Mouse (Mus musculus): Measurements from ENCODE around the gene Wasf2. TPM values are rescaled to one million over a fixed set of nuclear protein-coding genes. Genes with fewer than 3 reads are reported as not detected.

Gene Wasf2
- total and polyA plus RNA-seq, 3 experiments = 14.9 to 59.5 (median 21.7) TPM

- DNase-seq (ENCODE audit: extremely low read depth) = peak; percentile 44
- Histone ChIP-seq H3K4me1 (ENCODE audit: control insufficient read depth in 1 of 2, insufficient read depth in 2 of 2) (peaks cover 8 to 47% of the 10 kb centered on the region in 2 experiments), H3K9me3 (replicated peaks; ENCODE audit: low read length) (peaks cover 6% of the 10 kb centered on the region), H3K79me2 (replicated peaks; ENCODE audit: control insufficient read depth, extremely low read depth, insufficient read depth, poor library complexity, severe bottlenecking) (peaks cover 47% of the 10 kb centered on the region), H3K27ac (ENCODE audit: insufficient read depth, low read depth) (peak overlapping the region; percentile 93), H3K27me3 (replicated peaks) (no peaks in the 10 kb centered on the region), H3K4me2 (ENCODE audit: insufficient read depth, low read depth, poor library complexity, severe bottlenecking) (peak overlapping the region; percentile 60; the same call in 1 of the 2 replicates), H3K4me3 (replicated peaks in 1 of 3; ENCODE audit: low read depth in 2 of 3, low read length in 2 of 3, poor library complexity in 1 of 3) (no peak overlapping the region), H3K9ac (ENCODE audit: insufficient read depth, low read depth) (no peak overlapping the region), H3K36me3 (replicated peaks in 1 of 2; ENCODE audit: control insufficient read depth in 1 of 2, insufficient read depth in 1 of 2, low read length in 1 of 2) (peaks cover 3 to 46% of the 10 kb centered on the region in 2 experiments)
- TF ChIP-seq NRF1 (IDR thresholded peaks at IDR 0.05; ENCODE audit: low read depth, low read length) (no peak), POLR2A (IDR thresholded peaks at IDR 0.05; ENCODE audit: low read depth, low read length) (no peak), BHLHE40 (IDR thresholded peaks at IDR 0.05; ENCODE audit: low read depth, low read length) (peak; percentile 35; the same call in 1 of the 2 replicates), ETS1 (conservative IDR thresholded peaks at IDR 0.05; ENCODE audit: low read depth, low read length) (0 out of 2 replicates have a peak, but pooled peaks have one; percentile 6), NELFE (IDR thresholded peaks at IDR 0.05; ENCODE audit: low read depth, low read length) (no peak), CHD2 (IDR thresholded peaks at IDR 0.05; ENCODE audit: low read length) (no peak), EP300 (IDR thresholded peaks at IDR 0.05; ENCODE audit: low read length) (peak; percentile 18; the same call in 1 of the 2 replicates), PAX5 (IDR thresholded peaks at IDR 0.05; ENCODE audit: low read length) (no peak), CTCF (conservative IDR thresholded peaks at IDR 0.05 in 1 of 2, IDR thresholded peaks at IDR 0.05 in 1 of 2; ENCODE audit: low read depth in 2 of 2, low read length in 2 of 2) (no peak), HCFC1 (IDR thresholded peaks at IDR 0.05; ENCODE audit: low read depth, low read length) (no peak), TCF12 (IDR thresholded peaks at IDR 0.05; ENCODE audit: low read depth, low read length) (no peak)
- dilution Hi-C loops (cut with MboI; ENCODE audit: extremely low pct_ligation_motif_present, extremely low pct_unique_long_range_greater_than_20kb, low sequenced_read_pairs) = no loop called here
- in situ Hi-C loops (cut with MboI; ENCODE audit: low pct_ligation_motif_present, low pct_unique_long_range_greater_than_20kb, low sequenced_read_pairs) = no loop called here
Observed at GRCm38 (mm10) chr4:133160821-133161220, 30.5 kb downstream of the Wasf2 start.

GRCm38 (mm10) chr4:133162196-133162595 is 31.9 kb downstream of the Wasf2 start:
- no peak for DNase-seq (ENCODE audit: extremely low read depth)
- H3K9ac ChIP-seq (ENCODE audit: insufficient read depth, low read depth) = no peak overlapping the region
- no peak overlapping the region for H3K27ac ChIP-seq (ENCODE audit: insufficient read depth, low read depth)
- H3K4me3 ChIP-seq (replicated peaks in 1 of 3; ENCODE audit: low read depth in 2 of 3, low read length in 2 of 3, poor library complexity in 1 of 3) = no peak overlapping the region
- H3K79me2 ChIP-seq (replicated peaks; ENCODE audit: control insufficient read depth, extremely low read depth, insufficient read depth, poor library complexity, severe bottlenecking) = peaks cover 49% of the 10 kb centered on the region
- dilution Hi-C loops (cut with MboI; ENCODE audit: extremely low pct_ligation_motif_present, extremely low pct_unique_long_range_greater_than_20kb, low sequenced_read_pairs) (no loop called here), in situ Hi-C loops (cut with MboI; ENCODE audit: low pct_ligation_motif_present, low pct_unique_long_range_greater_than_20kb, low sequenced_read_pairs) (no loop called here)
- no peaks in the 10 kb centered on the region for H3K27me3 ChIP-seq (replicated peaks)
- no peak overlapping the region for H3K4me2 ChIP-seq (ENCODE audit: insufficient read depth, low read depth, poor library complexity, severe bottlenecking)
- H3K9me3 ChIP-seq (replicated peaks; ENCODE audit: low read length) = peaks cover 4% of the 10 kb centered on the region
- peaks cover 5 to 46% of the 10 kb centered on the region in 2 experiments for H3K36me3 ChIP-seq (replicated peaks in 1 of 2; ENCODE audit: control insufficient read depth in 1 of 2, insufficient read depth in 1 of 2, low read length in 1 of 2)
- H3K4me1 ChIP-seq (ENCODE audit: control insufficient read depth in 1 of 2, insufficient read depth in 2 of 2) = peaks cover 8 to 50% of the 10 kb centered on the region in 2 experiments
- TF ChIP-seq JUN (IDR thresholded peaks at IDR 0.05; ENCODE audit: insufficient read depth, low read depth, low read length) = no peak
- TF ChIP-seq ETS1 (conservative IDR thresholded peaks at IDR 0.05; ENCODE audit: low read depth, low read length) = no peak
- no peak for TF ChIP-seq KAT2A (IDR thresholded peaks at IDR 0.05; ENCODE audit: insufficient replicate concordance, low read length)
- no peak for TF ChIP-seq ZMIZ1 (IDR thresholded peaks at IDR 0.05; ENCODE audit: low read depth, low read length)
- TF ChIP-seq MXI1 (IDR thresholded peaks at IDR 0.05; ENCODE audit: low read depth, low read length) = no peak
- no peak for TF ChIP-seq ZC3H11A (IDR thresholded peaks at IDR 0.05; ENCODE audit: low read depth, low read length)
- TF ChIP-seq RCOR1 (conservative IDR thresholded peaks at IDR 0.05; ENCODE audit: low read depth, low read length) = no peak
- TF ChIP-seq POLR2AphosphoS2 (IDR thresholded peaks at IDR 0.05; ENCODE audit: low read depth, low read length) = no peak
- TF ChIP-seq HCFC1 (IDR thresholded peaks at IDR 0.05; ENCODE audit: low read depth, low read length) = no peak
- TF ChIP-seq TCF12 (IDR thresholded peaks at IDR 0.05; ENCODE audit: low read depth, low read length) = no peak
- no peak for TF ChIP-seq SIN3A (IDR thresholded peaks at IDR 0.05; ENCODE audit: low read length)
- TF ChIP-seq E2F4 (IDR thresholded peaks at IDR 0.05; ENCODE audit: insufficient replicate concordance, low read depth, low read length) = no peak
- TF ChIP-seq NELFE (IDR thresholded peaks at IDR 0.05; ENCODE audit: low read depth, low read length) = no peak
- no peak for TF ChIP-seq ZNF384 (IDR thresholded peaks at IDR 0.05; ENCODE audit: low read depth, low read length)
- no peak for TF ChIP-seq MAX (IDR thresholded peaks at IDR 0.05; ENCODE audit: low read length)
- no peak for TF ChIP-seq ELF1 (IDR thresholded peaks at IDR 0.05; ENCODE audit: low read depth, low read length)
- TF ChIP-seq IRF4 (IDR thresholded peaks at IDR 0.05; ENCODE audit: low read depth, low read length) = no peak
- TF ChIP-seq TBP (conservative IDR thresholded peaks at IDR 0.05; ENCODE audit: low read depth, low read length) = no peak
- no peak for TF ChIP-seq CTCF (conservative IDR thresholded peaks at IDR 0.05 in 1 of 2, IDR thresholded peaks at IDR 0.05 in 1 of 2; ENCODE audit: low read depth in 2 of 2, low read length in 2 of 2)

Data from CH12.LX (cell line).